Mouse (Mus musculus): ENCODE data around the gene Coa5.
A peak's percentile ranks its signal among the peaks of the same experiment; 100 is the strongest.

Coa5 gene

GRCm38 (mm10) chr1:37430297-37430840, 466 bp upstream of the Coa5 start:
- no peak for DNase-seq (ENCODE audit: low read depth)

GRCm38 (mm10) chr1:37428911-37429310, 992 bp downstream of the Coa5 start:
- no peak for DNase-seq (ENCODE audit: low read depth)

- DNase-seq (ENCODE audit: low read depth): no peak
Observed at GRCm38 (mm10) chr1:37427144-37427875, 2.6 kb downstream of the Coa5 start.

GRCm38 (mm10) chr1:37419420-37419819, 10.5 kb downstream of the Coa5 start:
- DNase-seq (ENCODE audit: low read depth): no peak

- no peak for DNase-seq (ENCODE audit: low read depth)
Observed at GRCm38 (mm10) chr1:37415394-37415793, 14.5 kb downstream of the Coa5 start.

- no peak for DNase-seq (ENCODE audit: low read depth)
Observed at GRCm38 (mm10) chr1:37409647-37410046, 20.3 kb downstream of the Coa5 start.

- no peak for DNase-seq (ENCODE audit: low read depth)
Observed at GRCm38 (mm10) chr1:37408678-37409077, 21.2 kb downstream of the Coa5 start.

- DNase-seq (ENCODE audit: low read depth): no peak
Observed at GRCm38 (mm10) chr1:37408059-37408458, 21.8 kb downstream of the Coa5 start.

- DNase-seq (ENCODE audit: low read depth): no peak
Observed at GRCm38 (mm10) chr1:37407228-37407627, 22.7 kb downstream of the Coa5 start.

GRCm38 (mm10) chr1:37405137-37405536, 24.8 kb downstream of the Coa5 start:
- no peak for DNase-seq (ENCODE audit: low read depth)

- DNase-seq (ENCODE audit: low read depth): peak; percentile 54
Observed at GRCm38 (mm10) chr1:37401687-37402086, 28.2 kb downstream of the Coa5 start.

GRCm38 (mm10) chr1:37399734-37400133, 30.2 kb downstream of the Coa5 start:
- DNase-seq (ENCODE audit: low read depth): no peak

GRCm38 (mm10) chr1:37398961-37399360, 30.9 kb downstream of the Coa5 start:
- DNase-seq (ENCODE audit: low read depth): no peak

GRCm38 (mm10) chr1:37396481-37396880, 33.4 kb downstream of the Coa5 start:
- no peak for DNase-seq (ENCODE audit: low read depth)

- DNase-seq (ENCODE audit: low read depth): no peak
Observed at GRCm38 (mm10) chr1:37393174-37393573, 36.7 kb downstream of the Coa5 start.

GRCm38 (mm10) chr1:37386448-37386971, 43.4 kb downstream of the Coa5 start:
- no peak for DNase-seq (ENCODE audit: low read depth)

GRCm38 (mm10) chr1:37384304-37384703, 45.6 kb downstream of the Coa5 start:
- DNase-seq (ENCODE audit: low read depth): no peak

- no peak for DNase-seq (ENCODE audit: low read depth)
Observed at GRCm38 (mm10) chr1:37380913-37381312, 49.0 kb downstream of the Coa5 start.

GRCm38 (mm10) chr1:37379536-37379935, 50.4 kb downstream of the Coa5 start:
- no peak for DNase-seq (ENCODE audit: low read depth)

- no peak for DNase-seq (ENCODE audit: low read depth)
Observed at GRCm38 (mm10) chr1:37378095-37378494, 51.8 kb downstream of the Coa5 start.

- DNase-seq (ENCODE audit: low read depth): no peak
Observed at GRCm38 (mm10) chr1:37376751-37377150, 53.2 kb downstream of the Coa5 start.

GRCm38 (mm10) chr1:37376177-37376576, 53.7 kb downstream of the Coa5 start:
- DNase-seq (ENCODE audit: low read depth): no peak

- no peak for DNase-seq (ENCODE audit: low read depth)
Observed at GRCm38 (mm10) chr1:37368768-37369385, 61.0 kb downstream of the Coa5 start.
